Mouse (Mus musculus) mouse embryonic stem cell (cell line): ENCODE data around the gene Bace2.

Source experiments
- in situ Hi-C, 2 experiments: fragments of 300-500 bp; cut with MboI; formaldehyde crosslinking; loops; 1 replicate in 1 of 2; 3 replicates in 1 of 2; pipeline ENCODE4 v1.14.3; 2019 to 2020; ENCODE audit warnings: low sequenced_read_pairs in 2 of 2, low pct_unique_long_range_greater_than_20kb in 1 of 2, mixed read lengths in 1 of 2; ENCODE audit not compliant: unreplicated experiment in 1 of 2

The Bace2 gene

DNA sequence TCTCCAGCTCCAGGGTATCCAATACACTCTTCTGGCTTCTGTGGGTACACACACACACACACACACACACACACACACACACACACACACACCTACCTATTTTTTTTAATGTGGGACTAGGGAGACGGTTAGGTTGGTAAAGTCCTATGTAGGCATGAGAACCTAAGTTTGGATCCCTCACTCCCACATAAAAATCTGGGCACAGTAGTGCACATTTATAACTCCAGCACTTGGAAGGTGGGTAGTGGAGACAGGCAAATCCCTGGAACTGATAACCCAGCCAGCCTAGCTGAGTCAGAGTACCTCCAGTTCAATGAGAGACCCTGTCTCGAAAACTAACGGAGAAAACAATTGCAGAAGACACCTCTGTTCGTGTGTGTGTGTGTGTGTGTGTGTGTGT is 39.9 kb downstream of the Bace2 start:
- in situ Hi-C loops, result no loop called here

- in situ Hi-C loops, result no loop called here
These were observed 41.5 kb downstream of the Bace2 start for GRCm38 (mm10) chr16:97397945-97398531.

DNA sequence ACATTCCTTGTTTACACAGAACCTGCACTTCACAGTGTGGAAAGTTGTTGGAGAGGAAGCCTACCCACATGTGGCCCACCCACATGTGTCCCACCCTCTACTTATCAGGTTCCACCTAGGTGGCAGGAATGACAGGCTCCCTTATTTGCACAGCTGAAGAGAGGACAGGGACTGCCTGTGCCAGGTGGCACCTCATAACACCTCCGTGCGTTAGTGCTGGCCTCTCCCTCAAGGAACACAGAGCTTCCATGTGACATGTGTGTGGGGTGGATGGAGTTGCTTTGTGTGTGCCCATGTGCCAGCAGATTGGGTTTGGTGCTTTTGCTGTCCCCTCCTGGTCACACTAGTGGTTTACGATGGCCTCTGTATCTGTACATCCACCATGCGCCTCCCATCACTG is 43.4 kb downstream of the Bace2 start:
- in situ Hi-C loops, result no loop called here

- in situ Hi-C loops, result no loop called here
These were observed 45.2 kb downstream of the Bace2 start for GRCm38 (mm10) chr16:97401741-97402140.

- in situ Hi-C loops, result no loop called here
These were observed 45.8 kb downstream of the Bace2 start for GRCm38 (mm10) chr16:97402213-97402785.

DNA sequence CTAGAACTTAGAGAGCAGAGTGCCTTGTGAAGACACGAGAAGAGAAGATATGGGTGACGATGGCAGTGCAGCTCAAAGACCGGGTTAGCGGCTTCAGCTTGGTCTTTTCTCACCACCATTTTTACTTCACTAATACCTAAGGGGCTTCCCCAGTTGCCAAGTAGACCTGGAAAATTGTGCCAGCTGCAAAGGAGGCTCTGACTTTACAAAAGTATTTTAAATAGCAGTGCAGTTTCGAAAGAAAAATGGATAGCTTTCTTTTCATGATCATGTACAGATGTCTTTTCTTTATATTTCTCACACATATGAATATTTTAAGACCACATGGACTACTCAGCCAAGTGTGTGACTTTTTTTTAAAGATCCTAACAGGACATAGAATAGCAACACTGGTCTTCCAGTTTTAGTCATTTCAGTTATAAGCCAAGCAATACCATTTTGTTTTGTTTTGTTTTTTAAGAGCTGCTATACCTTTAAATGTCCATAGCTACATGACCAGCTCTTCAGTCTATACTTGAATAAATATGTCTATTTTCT is 49.0 kb downstream of the Bace2 start:
- in situ Hi-C loops, result no loop called here

DNA sequence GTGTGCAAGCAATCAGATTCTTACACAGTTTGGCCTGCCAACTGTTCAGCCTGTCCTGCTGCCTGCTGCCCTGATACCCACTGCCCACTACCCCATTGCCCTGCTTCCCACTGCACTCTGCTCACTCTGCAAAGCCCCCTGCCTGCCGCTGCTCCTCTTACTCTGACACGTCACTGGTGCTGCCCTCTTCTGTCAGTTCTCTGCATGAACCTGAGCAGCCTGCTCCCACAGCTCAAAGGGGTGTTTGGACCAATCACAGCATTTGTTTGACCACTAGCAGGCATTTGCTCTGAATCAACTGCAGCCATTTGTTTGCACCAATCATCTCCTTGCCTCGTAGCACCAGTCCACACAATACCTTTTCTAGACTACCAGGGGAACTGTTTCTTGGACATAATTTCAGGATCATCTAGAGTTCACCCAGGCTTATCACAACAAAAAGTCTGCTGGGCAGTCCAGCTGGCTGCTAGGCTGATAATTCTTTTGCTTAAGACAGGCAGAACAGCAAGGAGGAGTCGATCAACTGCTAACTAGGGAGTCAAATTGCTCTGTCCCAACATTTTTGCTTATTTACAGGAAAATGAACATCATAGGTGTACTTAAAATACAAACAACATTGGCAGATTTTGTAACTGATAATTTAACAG is 61.5 kb downstream of the Bace2 start:
- in situ Hi-C loops, result no loop called here

GRCm38 (mm10) chr16:97418749-97419453 is 62.4 kb downstream of the Bace2 start:
- in situ Hi-C loops, result no loop called here

DNA sequence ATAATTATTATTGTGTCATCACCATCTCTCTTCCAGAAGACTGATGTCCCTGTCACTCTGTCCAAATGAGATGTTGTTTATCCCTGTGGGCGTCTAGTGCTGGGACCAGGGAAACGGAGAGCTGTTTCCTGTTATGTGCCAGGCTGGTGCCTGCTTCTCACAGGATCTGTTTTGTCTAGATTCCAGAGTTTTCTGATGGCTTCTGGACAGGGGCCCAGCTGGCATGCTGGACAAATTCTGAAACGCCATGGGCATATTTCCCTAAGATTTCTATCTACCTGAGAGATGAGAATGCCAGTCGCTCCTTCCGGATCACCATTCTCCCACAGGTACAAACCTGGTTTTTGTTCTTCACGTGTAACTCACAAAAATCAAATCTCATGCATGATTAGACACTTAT is 65.1 kb downstream of the Bace2 start:
- in situ Hi-C loops, result no loop called here

DNA sequence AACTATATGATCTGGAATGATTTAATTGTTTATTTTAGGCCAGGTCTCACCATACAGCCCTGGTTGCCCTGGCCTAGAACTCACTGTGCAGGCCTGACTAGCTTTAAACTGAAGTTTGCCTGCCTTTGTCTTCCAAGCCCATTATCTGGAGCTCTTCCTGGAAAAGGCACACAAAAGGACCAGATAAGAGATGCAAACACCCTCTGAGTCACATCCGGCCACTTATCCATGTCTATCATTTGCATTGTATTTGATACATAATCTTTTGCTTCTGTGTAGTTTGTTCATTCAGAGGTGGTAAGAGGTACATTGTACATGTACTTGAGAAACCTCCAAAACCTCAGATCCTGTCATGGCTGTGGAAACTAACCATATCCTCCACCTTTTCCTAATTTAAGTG is 67.1 kb downstream of the Bace2 start:
- in situ Hi-C loops, result no loop called here

- in situ Hi-C loops, result no loop called here
These were observed 71.5 kb downstream of the Bace2 start for GRCm38 (mm10) chr16:97428026-97428425.

DNA sequence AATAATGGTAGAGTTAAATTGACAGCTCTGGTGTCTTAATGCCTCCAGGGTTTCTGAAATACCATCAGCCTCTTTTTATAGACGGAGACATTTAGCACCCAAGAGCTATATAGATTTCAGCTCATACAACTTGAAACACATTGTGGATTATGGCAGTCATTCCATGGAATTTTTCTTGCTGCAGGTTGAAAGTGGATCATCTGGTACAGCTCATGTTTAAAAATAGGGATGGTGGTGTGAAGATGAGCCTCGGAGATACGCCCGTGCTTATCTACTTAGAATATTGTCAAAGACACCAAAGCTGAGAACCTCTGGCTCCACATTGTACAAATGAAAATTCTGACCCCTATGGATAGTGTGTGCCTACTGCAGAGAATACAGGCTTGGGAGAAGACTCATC is 73.5 kb downstream of the Bace2 start:
- in situ Hi-C loops, result no loop called here

- in situ Hi-C loops, result no loop called here
These were observed 74.8 kb downstream of the Bace2 start for GRCm38 (mm10) chr16:97431328-97431727.

- in situ Hi-C loops, result no loop called here
These were observed 77.7 kb downstream of the Bace2 start for GRCm38 (mm10) chr16:97434206-97434605.

DNA sequence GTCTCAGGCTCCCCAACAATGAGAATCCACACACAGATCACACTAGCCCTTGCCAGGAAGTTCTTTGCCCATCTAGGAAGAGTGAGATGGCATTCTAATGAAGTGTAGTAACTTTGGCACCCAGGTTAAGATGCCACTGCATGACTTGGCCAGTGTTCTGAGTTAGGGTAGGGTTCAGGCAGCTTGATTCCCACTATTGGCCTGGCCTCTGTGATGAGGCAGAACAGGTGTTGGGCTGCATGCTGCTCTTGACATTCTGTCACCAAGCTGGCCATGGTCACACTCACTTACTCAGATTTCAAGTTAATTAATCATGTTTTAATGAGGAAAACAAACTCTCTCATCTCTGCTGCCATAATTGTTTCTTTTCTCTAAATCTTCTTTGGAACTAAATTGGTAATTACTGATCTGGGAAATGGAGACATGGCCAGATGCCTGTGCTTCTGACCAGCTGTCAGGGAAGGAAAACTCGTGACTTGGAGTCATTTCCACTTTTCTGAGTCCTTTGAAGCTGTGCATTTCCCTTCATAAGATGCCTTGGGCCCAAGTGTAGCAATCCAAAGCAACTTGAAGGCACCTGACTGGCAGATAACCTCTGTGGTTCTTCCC is 81.0 kb downstream of the Bace2 start:
- in situ Hi-C loops, result no loop called here

- in situ Hi-C loops, result no loop called here
These were observed 81.6 kb downstream of the Bace2 start for GRCm38 (mm10) chr16:97438191-97438590.

GRCm38 (mm10) chr16:97441967-97442366 is 85.4 kb downstream of the Bace2 start:
- in situ Hi-C loops, result no loop called here

DNA sequence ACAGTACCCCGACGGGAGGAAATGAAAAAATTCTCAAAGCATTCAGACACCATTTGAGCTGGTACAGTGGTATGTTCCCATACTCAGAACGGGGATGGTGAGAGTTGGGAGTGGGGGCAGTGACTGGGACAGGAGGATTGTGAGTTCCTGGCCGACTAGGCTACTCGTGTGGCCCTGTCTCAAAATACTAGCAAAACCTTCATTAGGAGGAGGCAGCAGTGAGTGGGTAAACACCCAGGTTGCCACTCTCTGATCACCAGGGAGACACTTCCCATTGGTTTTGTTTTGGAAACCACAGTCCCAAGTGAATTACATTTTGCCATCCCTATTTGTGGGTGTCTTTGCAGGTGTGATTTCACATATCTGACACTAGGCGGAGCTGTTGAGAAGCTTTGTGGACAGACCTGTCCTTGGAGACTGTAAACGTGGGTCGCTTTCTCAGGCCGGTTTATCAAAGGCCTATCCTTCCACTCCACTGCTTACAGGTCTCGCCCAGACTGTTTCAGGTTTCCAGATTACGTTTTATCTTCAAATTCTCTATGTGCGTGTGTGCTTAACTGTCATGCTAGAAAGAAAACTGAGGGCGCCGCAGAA is 87.2 kb downstream of the Bace2 start:
- in situ Hi-C loops, result no loop called here

GRCm38 (mm10) chr16:97447386-97447785 is 90.8 kb downstream of the Bace2 start:
- in situ Hi-C loops, result no loop called here
